Mouse (Mus musculus) stomach, embryonic 16.5 days (tissue): Measurements from ENCODE around the gene Tmc3. TPM values are rescaled to one million over a fixed set of nuclear protein-coding genes. Genes with fewer than 3 reads are reported as not detected.

Experiments
- ATAC-seq: fragments of 200-750 bp; cut with Nextera tagmentation; 2 replicates; pipeline ENCODE4 v1.8.0; 2017; ENCODE audit warnings: moderate number of reproducible peaks, moderate TSS enrichment; ENCODE audit not compliant: insufficient read depth, low FRiP score
- H3K27ac ChIP-seq: fragments of 300-500 bp; sonication (generic); 2 replicates; pipeline ENCODE4 v1.5.1; 2014; ENCODE audit warnings: low read length
- H3K27me3 ChIP-seq: fragments of 300-500 bp; sonication (generic); 2 replicates; pipeline ENCODE4 v1.6.1; 2014; ENCODE audit warnings: low read length, control low read depth, mixed read lengths; ENCODE audit not compliant: control insufficient read depth, insufficient read depth
- H3K36me3 ChIP-seq: fragments of 300-500 bp; sonication (generic); 2 replicates; pipeline ENCODE4 v1.6.1; 2014; ENCODE audit warnings: low read length; ENCODE audit not compliant: control insufficient read depth, insufficient read depth
- H3K4me1 ChIP-seq: fragments of 300-500 bp; sonication (generic); 2 replicates; pipeline ENCODE4 v1.6.1; 2014; ENCODE audit warnings: low read length, control low read depth, mixed read lengths; ENCODE audit not compliant: control insufficient read depth, insufficient read depth
- H3K4me2 ChIP-seq: fragments of 300-500 bp; sonication (generic); 2 replicates; pipeline ENCODE4 v1.6.1; 2014; ENCODE audit warnings: low read depth, low read length, mixed read lengths
- H3K4me3 ChIP-seq: fragments of 300-500 bp; sonication (generic); replicated peaks from 2 replicates; pipeline ENCODE4 v1.5.1; 2014; ENCODE audit warnings: mild to moderate bottlenecking, low read length
- H3K9ac ChIP-seq: fragments of 300-500 bp; sonication (generic); 2 replicates; pipeline ENCODE4 v1.6.1; 2014; ENCODE audit warnings: low read length
- H3K9me3 ChIP-seq: fragments of 300-500 bp; sonication (generic); replicated peaks from 2 replicates; pipeline ENCODE4 v1.6.1; 2016; ENCODE audit warnings: low read length, control low read depth; ENCODE audit not compliant: control insufficient read depth
- WGBS: fragments of 180-500 bp; shearing (Covaris S2); extraction: QIAGEN DNeasy Blood & Tissue Kit; methylation state at CpG from one replicate; pipeline ENCODE4 v1.1.7; 2014; 5-methylcytosine and 5-hydroxymethylcytosine counted together
- polyA plus RNA-seq: library from polyadenylated mRNA; unstranded; fragments of >200 nt; fragmentation: Nextera tagmentation; extraction: Ambion mirVana; gene quantifications from 2 replicates; pipeline ENCODE4 v1.2.1, GENCODE M21; 2015

The Tmc3 gene
- polyA plus RNA-seq, 1 experiment from 2014 or later = 0.70 TPM

GRCm38 (mm10) chr7:83640581-83640980, 55.9 kb downstream of the Tmc3 start:
- WGBS = 82% methylated on average over 5 of the region's 5 CpGs
- H3K4me1 ChIP-seq = no peaks in the 10 kb centered on the region
- H3K36me3 ChIP-seq = 0 out of 2 replicates have a peak, but pooled peaks cover 10% of the 10 kb centered on the region
- H3K9ac ChIP-seq = no peak overlapping the region
- H3K4me2 ChIP-seq = no peak overlapping the region
- H3K9me3 ChIP-seq = no peaks in the 10 kb centered on the region
- H3K4me3 ChIP-seq = no peak overlapping the region
- H3K27me3 ChIP-seq = no peaks in the 10 kb centered on the region
- no peak overlapping the region for H3K27ac ChIP-seq
- no peak for ATAC-seq

- no peak overlapping the region for H3K4me2 ChIP-seq
- H3K27ac ChIP-seq = no peak overlapping the region
- H3K27me3 ChIP-seq = no peaks in the 10 kb centered on the region
- no peak overlapping the region for H3K9ac ChIP-seq
- 57% methylated on average over 2 of the region's 2 CpGs for WGBS
- no peak for ATAC-seq
- no peak overlapping the region for H3K4me3 ChIP-seq
- no peaks in the 10 kb centered on the region for H3K4me1 ChIP-seq
- H3K9me3 ChIP-seq = no peaks in the 10 kb centered on the region
- H3K36me3 ChIP-seq = 0 out of 2 replicates have a peak, but pooled peaks cover 10% of the 10 kb centered on the region
Measured at GRCm38 (mm10) chr7:83641163-83641562, 56.4 kb downstream of the Tmc3 start.

- H3K4me2 ChIP-seq = no peak overlapping the region
- no peak overlapping the region for H3K9ac ChIP-seq
- 0 out of 2 replicates have a peak, but pooled peaks cover 3% of the 10 kb centered on the region for H3K4me1 ChIP-seq
- no peak overlapping the region for H3K4me3 ChIP-seq
- H3K9me3 ChIP-seq = no peaks in the 10 kb centered on the region
- H3K27ac ChIP-seq = no peak overlapping the region
- 86% methylated on average over 6 of the region's 6 CpGs for WGBS
- H3K27me3 ChIP-seq = no peaks in the 10 kb centered on the region
- 0 out of 2 replicates have a peak, but pooled peaks cover 7% of the 10 kb centered on the region for H3K36me3 ChIP-seq
- no peak for ATAC-seq
Measured at GRCm38 (mm10) chr7:83643581-83643980, 58.9 kb downstream of the Tmc3 start.

- Histone ChIP-seq H3K36me3 (0 out of 2 replicates have a peak, but pooled peaks cover 7% of the 10 kb centered on the region), H3K9me3 (no peaks in the 10 kb centered on the region), H3K27ac (no peak overlapping the region), H3K9ac (no peak overlapping the region), H3K4me3 (no peak overlapping the region), H3K4me1 (0 out of 2 replicates have a peak, but pooled peaks cover 3% of the 10 kb centered on the region), H3K4me2 (no peak overlapping the region), H3K27me3 (no peaks in the 10 kb centered on the region)
- WGBS = 89% methylated on average over 2 of the region's 2 CpGs
- no peak for ATAC-seq
Measured at GRCm38 (mm10) chr7:83644761-83645160, 60.0 kb downstream of the Tmc3 start.

- Histone ChIP-seq H3K4me2 (no peak overlapping the region), H3K36me3 (0 out of 2 replicates have a peak, but pooled peaks cover 3% of the 10 kb centered on the region), H3K27ac (no peak overlapping the region), H3K4me1 (0 out of 2 replicates have a peak, but pooled peaks cover 3% of the 10 kb centered on the region), H3K9me3 (no peaks in the 10 kb centered on the region), H3K4me3 (no peak overlapping the region), H3K27me3 (no peaks in the 10 kb centered on the region), H3K9ac (no peak overlapping the region)
- ATAC-seq = no peak
- 73% methylated on average over 5 of the region's 5 CpGs for WGBS
Measured at GRCm38 (mm10) chr7:83645476-83645875, 60.7 kb downstream of the Tmc3 start.

- ATAC-seq = no peak
- H3K4me3 ChIP-seq = no peak overlapping the region
- no peak overlapping the region for H3K27ac ChIP-seq
- H3K4me1 ChIP-seq = 0 out of 2 replicates have a peak, but pooled peaks cover 3% of the 10 kb centered on the region
- no peaks in the 10 kb centered on the region for H3K9me3 ChIP-seq
- 51% methylated on average over 7 of the region's 7 CpGs for WGBS
- no peak overlapping the region for H3K4me2 ChIP-seq
- H3K27me3 ChIP-seq = no peaks in the 10 kb centered on the region
- H3K9ac ChIP-seq = no peak overlapping the region
- no peaks in the 10 kb centered on the region for H3K36me3 ChIP-seq
Measured at GRCm38 (mm10) chr7:83648807-83649206, 64.1 kb downstream of the Tmc3 start.

- H3K4me2 ChIP-seq = 0 out of 2 replicates have a peak overlapping the region, but pooled peaks have one; percentile 10
- no peak overlapping the region for H3K4me3 ChIP-seq
- 83% methylated on average over 5 of the region's 5 CpGs for WGBS
Measured at GRCm38 (mm10) chr7:83650638-83651037, 65.9 kb downstream of the Tmc3 start.

GRCm38 (mm10) chr7:83652498-83652897, 67.8 kb downstream of the Tmc3 start:
- WGBS = 87% methylated on average over 5 of the region's 5 CpGs
- ATAC-seq = no peak
- H3K9ac ChIP-seq = no peak overlapping the region

More at GRCm38 (mm10) chr7:83650638-83651037, 65.9 kb downstream of the Tmc3 start:
- Histone ChIP-seq H3K9me3 (no peaks in the 10 kb centered on the region), H3K9ac (no peak overlapping the region), H3K27me3 (no peaks in the 10 kb centered on the region), H3K36me3 (no peaks in the 10 kb centered on the region), H3K27ac (no peak overlapping the region), H3K4me1 (0 out of 2 replicates have a peak, but pooled peaks cover 3% of the 10 kb centered on the region)
- ATAC-seq = no peak

GRCm38 (mm10) chr7:83653605-83654051, 68.9 kb downstream of the Tmc3 start:
- ATAC-seq = no peak
- 88% methylated on average over 2 of the region's 2 CpGs for WGBS

More at GRCm38 (mm10) chr7:83652498-83652897, 67.8 kb downstream of the Tmc3 start:
- no peaks in the 10 kb centered on the region for H3K36me3 ChIP-seq
- H3K4me3 ChIP-seq = no peak overlapping the region
- no peak overlapping the region for H3K27ac ChIP-seq
- no peaks in the 10 kb centered on the region for H3K9me3 ChIP-seq
- 0 out of 2 replicates have a peak, but pooled peaks cover 3% of the 10 kb centered on the region for H3K4me1 ChIP-seq
- no peaks in the 10 kb centered on the region for H3K27me3 ChIP-seq
- no peak overlapping the region for H3K4me2 ChIP-seq

More at GRCm38 (mm10) chr7:83653605-83654051, 68.9 kb downstream of the Tmc3 start:
- Histone ChIP-seq H3K27me3 (no peaks in the 10 kb centered on the region), H3K27ac (no peak overlapping the region), H3K36me3 (no peaks in the 10 kb centered on the region), H3K4me2 (no peak overlapping the region), H3K9me3 (no peaks in the 10 kb centered on the region), H3K4me1 (no peaks in the 10 kb centered on the region), H3K9ac (no peak overlapping the region), H3K4me3 (no peak overlapping the region)
